Mouse (Mus musculus) cerebellum, postnatal 4 days (tissue): ENCODE data around the gene Arid3c.
"Not testable (repeated sequence)": the region's sequence is repeated elsewhere in the genome, so short reads cannot be mapped to it uniquely, and the experiment has no call there.

Experiments used
- DNase-seq, 2 experiments: peaks; one replicate each; pipeline ENCODE4 v3.0.0; 2022; ENCODE audit warnings: low spot score in 2 of 2, mixed read lengths in 1 of 2

The Arid3c gene

GRCm38 (mm10) chr4:41705922-41706754, 24.8 kb downstream of the Arid3c start:
- no peak for DNase-seq

DNA sequence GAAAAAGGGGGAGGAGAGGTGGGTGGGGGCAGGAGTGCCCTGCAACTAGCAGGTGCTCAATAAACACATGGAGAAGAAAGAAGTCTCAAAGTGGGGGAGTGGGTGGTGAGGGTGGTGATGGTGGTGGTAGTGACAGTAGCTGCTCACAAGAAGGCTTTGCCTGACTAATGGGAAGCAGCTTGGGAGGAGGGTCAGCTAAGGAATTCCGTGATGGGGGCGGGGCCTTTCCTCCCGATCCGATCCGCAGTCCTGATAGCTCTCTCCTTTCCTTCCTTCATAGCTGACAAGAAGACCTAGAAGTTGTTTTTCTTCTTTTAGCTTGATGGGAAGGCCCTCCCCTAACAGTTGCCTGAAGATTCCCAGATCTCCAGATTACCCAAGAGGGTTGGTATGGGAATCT, 26.3 kb downstream of the Arid3c start:
- DNase-seq, result no peak

DNA sequence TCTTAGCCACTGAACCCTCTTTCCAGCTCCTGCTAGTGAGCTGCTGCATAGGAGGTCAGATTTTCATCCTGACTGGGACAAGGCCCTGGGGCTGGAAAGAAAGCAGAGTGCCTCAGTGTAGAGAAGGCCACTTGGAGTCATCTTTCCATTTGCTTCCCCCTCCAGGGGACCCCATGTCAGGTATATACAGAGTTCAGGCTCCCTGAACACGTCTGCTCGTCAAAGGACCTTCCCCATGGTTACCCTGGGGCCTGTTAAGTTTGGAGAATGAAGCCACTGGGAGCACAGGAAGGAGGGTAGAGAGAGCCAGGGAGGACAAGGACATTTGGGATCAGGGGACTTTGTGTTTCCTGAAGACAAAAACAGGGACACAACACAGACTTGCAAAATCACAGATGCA, 28.7 kb downstream of the Arid3c start:
- not testable (repeated sequence) for DNase-seq

DNA sequence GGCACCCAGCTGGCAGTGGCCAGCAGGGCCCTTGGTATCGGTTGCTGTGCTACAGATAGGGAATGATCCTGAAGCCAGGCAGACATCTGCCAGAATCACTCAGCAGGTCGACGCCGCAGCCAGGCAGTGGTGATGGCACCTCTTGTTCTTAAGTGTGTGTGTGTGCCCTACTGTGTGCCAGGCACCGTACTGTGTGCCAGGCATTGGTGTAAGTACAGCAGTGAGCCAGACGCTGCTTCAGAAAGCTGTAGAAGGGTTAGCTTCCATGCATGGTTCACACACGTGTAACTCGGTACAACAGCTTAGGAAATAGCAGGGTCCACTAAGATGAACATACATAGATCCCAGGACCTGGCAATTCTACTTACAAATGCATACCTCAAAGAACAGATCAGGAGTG, 30.7 kb downstream of the Arid3c start:
- not testable (repeated sequence) for DNase-seq

DNA sequence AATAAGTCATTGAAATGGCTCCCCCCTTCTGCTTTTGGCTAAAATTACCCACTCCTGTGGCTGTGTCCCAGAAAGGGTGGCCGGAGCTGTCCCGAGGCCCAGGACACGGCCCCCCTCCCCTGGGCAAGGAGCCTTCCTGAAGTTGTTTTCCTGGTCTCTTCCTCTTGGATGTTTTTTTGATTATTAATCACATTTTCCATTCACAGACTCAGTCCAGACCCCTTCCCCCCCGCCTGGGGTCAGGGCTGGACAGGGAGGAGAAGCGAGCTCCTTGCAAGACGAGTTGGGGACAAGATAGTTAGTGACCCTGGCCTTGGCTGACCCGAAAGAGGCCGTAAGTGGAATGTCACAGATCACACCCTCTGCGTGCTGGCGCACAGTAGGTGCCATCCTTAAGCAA, 31.2 kb downstream of the Arid3c start, which contains the start of gene Il11ra1:
Gene Il11ra1, plus strand, starts transcription at position 207 of the 400 bp plus-strand sequence.
- not testable (repeated sequence) for DNase-seq

DNA sequence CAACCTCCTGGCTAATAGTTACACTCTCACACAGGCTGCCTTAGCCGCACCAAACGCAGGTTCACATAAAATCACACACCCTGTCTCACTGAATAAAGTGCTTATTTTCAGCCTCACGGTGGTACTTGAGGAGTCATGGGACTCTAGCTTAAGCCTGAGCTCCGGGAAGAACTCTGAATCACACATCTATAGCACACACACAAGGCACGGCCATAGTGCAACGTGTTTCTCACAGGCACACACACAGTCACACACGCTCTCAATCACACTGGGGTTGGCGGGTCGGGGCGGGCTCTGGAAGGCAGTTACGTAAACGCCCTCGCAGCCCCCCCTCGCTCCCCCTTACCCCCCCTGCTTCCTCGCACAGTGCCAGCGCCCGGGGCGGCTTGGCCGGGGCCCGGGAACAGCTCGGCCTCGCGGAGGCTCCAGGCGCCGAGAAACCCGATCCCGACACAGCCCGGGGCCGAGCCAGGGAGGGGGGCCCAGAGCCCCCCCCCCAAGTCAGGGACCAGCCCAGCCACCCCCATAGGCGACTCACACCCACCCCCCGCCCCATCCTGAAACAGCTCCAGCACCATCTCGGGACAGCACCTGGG, 32.4 kb downstream of the Arid3c start:
- not testable (repeated sequence) for DNase-seq

DNA sequence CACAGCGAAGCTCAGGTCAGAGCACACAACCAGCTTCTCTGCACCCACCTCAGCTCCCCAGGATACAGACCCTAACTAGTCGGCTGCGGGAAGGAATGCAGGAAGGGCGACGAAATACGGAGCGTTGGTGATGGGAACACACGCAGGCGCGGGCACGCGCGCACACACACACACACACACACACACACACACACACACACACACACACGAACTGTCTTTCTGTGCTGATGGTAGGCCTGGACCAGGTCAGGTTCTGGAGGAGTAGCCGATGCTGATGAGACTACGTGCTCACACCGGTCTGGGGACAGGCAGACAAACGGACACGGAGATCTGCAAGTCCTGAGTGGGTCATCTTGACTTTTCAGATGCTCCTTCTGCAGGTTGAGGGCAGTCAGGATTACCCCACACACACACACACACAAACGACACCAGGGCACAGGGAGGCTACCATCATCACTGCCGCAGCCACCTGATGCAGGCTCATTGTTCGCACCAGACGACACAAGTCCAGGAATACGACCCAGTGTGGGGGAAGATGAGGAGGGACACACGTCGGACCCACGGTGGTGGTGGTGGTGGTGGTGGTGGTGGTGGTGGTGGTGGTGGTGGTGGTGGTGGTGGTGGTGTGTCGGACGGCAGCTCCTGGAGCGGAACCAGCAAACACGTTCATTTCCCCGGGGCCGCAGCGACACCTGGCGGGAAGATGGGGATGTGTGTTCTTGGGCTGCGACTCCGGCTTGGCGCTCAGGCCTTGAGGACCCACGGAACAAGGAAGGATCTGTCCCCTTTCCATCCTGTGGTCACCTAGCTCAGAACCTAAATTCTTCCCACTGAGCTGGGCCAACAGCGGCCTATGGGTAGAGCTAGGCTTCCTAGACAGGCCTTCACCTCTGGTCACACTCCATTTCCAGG, 33.8 kb downstream of the Arid3c start, which contains the start of gene Cntfr:
Gene Cntfr, minus strand, starts transcription at position 160 of the 912 bp plus-strand sequence.
- peak; percentile 85 to 91 for DNase-seq

- DNase-seq, result not testable (repeated sequence)
Measured at GRCm38 (mm10) chr4:41696452-41696851, 34.5 kb downstream of the Arid3c start.

DNA sequence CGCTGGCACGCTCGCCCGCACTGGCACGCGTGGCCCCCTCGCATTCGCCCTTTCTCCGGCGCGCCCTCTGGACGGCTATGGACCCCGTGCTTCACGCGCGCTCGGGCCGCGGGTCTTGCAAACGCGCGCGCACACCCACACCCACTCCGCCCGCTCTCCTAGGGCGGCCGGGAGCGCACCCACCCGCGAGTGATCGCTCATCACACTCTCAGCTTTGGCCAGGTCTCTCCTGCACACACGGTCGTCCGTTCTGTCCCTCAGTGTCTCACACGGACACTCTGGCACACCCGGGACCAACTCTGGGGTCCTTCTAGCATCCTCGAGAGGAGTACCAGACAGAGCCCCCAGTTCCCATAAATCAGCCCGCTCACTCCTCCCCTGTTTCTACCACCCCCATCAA, 35.1 kb downstream of the Arid3c start:
- not testable (repeated sequence) for DNase-seq

GRCm38 (mm10) chr4:41693511-41693910, 37.4 kb downstream of the Arid3c start:
- not testable (repeated sequence) for DNase-seq

DNA sequence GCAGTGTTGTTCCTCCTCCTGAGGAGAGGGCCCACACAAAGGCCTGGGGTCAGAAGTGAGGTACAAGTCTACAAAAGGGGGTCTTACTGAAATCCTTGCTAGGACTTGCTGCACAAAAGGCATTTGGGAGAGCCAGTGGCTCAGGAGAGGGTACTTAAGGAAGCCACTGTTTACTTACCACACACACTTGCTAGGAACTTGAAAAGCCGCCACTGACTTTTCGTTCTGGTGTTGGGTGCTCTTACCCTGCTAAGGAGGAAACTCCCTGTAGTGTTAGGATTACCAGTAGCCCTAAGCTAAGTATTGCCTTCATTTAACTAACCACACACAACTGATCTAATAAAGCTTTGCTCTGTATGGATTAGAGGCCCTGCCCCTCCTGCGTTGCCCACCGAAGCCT, 40.9 kb downstream of the Arid3c start:
- not testable (repeated sequence) for DNase-seq

GRCm38 (mm10) chr4:41688562-41688961, 42.4 kb downstream of the Arid3c start:
- DNase-seq, result not testable (repeated sequence)

GRCm38 (mm10) chr4:41685882-41686492, 45.0 kb downstream of the Arid3c start:
- DNase-seq, result not testable (repeated sequence)

GRCm38 (mm10) chr4:41684931-41685453, 46.0 kb downstream of the Arid3c start:
- DNase-seq, result not testable (repeated sequence)

DNA sequence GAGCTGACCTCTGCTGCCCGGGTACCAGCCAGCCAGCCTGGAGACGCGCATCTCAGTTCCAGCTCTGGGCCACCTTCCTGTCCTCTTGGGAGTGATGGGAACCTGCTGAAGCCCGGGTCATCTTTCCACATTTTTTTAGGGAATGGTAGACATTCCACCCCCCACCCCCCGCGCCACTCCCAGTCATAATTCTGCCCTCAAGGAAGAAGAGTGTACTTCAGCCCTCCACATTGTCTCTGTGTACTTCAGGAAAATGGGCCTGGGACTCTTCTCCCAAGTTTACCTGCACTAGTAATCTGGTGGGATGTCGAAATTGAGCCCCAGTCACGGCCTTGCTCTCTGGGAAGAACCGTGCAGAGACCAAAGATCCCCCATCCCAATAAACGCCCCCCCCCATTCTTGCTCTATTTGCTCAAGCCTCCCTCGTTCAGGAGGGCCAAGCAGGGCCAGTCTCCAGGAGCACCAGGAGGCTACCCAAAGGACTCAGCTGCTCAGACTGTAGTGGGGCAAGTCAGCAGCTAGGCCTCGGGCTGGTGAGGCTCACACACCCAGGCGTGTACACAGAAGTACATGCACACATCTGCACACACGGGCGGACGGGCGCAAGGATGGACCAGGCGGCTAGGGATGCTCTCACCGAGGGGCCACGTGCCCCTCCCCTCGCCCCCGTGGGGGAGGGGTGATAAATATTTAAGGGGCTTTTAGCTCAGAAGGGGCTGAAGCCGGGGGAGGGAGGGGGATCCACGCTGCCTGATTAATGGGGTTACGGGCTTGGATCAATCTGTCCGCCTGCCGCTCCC, 46.6 kb downstream of the Arid3c start:
- DNase-seq, result not testable (repeated sequence)

DNA sequence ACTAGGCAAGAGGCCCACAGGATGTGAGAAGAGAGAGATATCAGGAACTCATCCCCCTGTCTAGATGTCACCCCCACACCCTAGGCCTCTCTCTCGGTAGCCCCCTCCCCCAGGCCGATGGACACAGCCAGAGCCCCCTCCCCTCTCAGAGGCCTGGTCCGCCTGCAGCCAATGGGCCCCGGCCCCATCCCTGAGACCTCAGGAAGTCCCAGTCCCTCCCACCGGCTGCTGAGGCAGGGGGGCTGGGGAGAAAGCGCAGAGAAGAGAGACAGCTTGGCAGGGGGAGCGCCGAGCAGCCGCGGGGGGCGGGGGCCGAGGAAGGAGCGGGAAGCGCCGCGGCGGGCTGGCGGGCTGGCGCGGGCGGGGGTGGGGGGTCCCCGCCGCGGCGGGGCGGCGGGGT, 47.6 kb downstream of the Arid3c start:
- not testable (repeated sequence) for DNase-seq

GRCm38 (mm10) chr4:41682789-41683188, 48.2 kb downstream of the Arid3c start:
- DNase-seq, result no peak

DNA sequence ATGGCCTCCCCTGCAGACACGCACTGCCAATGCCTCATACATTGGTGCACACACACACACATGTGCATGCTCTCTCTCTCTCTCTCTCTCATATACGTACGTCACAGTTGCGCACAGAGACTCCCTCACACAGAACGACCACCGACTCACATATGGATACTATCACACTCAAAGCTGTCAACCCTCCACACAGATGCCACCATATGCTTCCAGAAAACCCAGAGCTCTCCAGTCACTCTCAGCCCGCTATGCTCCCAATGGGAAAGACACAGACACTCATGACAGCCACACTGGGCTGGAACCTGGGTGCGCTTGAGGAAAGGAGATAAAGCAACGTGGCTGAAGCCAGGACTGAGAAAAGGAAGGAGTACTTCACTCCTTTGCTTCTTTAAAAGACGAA, 49.0 kb downstream of the Arid3c start:
- DNase-seq, result no peak

- no peak for DNase-seq
Measured at GRCm38 (mm10) chr4:41681176-41681575, 49.8 kb downstream of the Arid3c start.

DNA sequence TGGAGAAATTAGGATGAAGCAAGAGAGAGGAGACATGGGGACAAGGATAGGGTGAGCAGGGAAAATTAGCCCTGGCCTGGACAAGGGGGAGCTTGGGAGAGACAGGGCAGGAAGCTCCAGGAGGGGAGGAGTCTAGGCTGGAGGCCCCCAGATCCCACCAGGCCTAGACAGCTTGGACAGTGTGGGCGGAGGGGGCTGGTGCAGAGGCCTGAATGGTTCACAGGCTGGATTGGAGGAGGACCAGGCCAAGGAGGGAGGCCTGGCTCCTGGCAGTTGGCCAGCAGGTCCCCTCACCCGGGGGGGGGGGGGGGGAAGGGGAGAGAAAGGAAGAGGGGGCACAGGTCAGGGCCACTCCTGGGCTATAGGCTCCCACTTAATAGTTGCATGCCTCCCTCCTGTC, 51.7 kb downstream of the Arid3c start:
- DNase-seq, result no peak
